Mouse (Mus musculus) liver, postnatal 0 days (tissue): ENCODE results near the gene Stk38. TPM values are rescaled to one million over a fixed set of nuclear protein-coding genes. Genes with fewer than 3 reads are reported as not detected.
"Not testable (repeated sequence)": the region's sequence is repeated elsewhere in the genome, so short reads cannot be mapped to it uniquely, and the experiment has no call there.

Experiments
- ATAC-seq: fragments of 200-750 bp; cut with Nextera tagmentation; 2 replicates; pipeline ENCODE4 v1.8.0; 2017; ENCODE audit warnings: mild to moderate bottlenecking, moderate library complexity
- DNase-seq: peaks from one replicate; pipeline ENCODE4 v3.0.0-alpha.2; 2016
- H3K27ac ChIP-seq: fragments of 300-500 bp; sonication (generic); 2 replicates; pipeline ENCODE4 v1.5.1; 2014; ENCODE audit warnings: antibody characterized with exemption, moderate library complexity, mild to moderate bottlenecking, low read depth
- H3K27me3 ChIP-seq: fragments of 300-500 bp; sonication (generic); 2 replicates; pipeline ENCODE4 v1.6.1; 2014; ENCODE audit warnings: low read length, control low read depth, mixed read lengths; ENCODE audit not compliant: insufficient read depth
- H3K36me3 ChIP-seq: fragments of 300-500 bp; sonication (generic); replicated peaks from 2 replicates; pipeline ENCODE4 v1.6.1; 2014; ENCODE audit warnings: mild to moderate bottlenecking, control low read depth, low read length, moderate library complexity, mixed read lengths; ENCODE audit not compliant: insufficient read depth
- H3K4me1 ChIP-seq: fragments of 300-500 bp; sonication (generic); 2 replicates; pipeline ENCODE4 v1.6.1; 2014; ENCODE audit warnings: antibody characterized with exemption, mild to moderate bottlenecking, control low read depth; ENCODE audit not compliant: insufficient read depth
- H3K4me2 ChIP-seq: fragments of 300-500 bp; sonication (generic); 2 replicates; pipeline ENCODE4 v1.6.1; 2014; ENCODE audit warnings: low read depth, mild to moderate bottlenecking, low read length, moderate library complexity, mixed read lengths
- H3K4me3 ChIP-seq: fragments of 300-500 bp; sonication (generic); 2 replicates; pipeline ENCODE4 v1.5.1; 2014; ENCODE audit warnings: low read depth, low read length
- H3K9ac ChIP-seq: fragments of 300-500 bp; sonication (generic); replicated peaks from 2 replicates; pipeline ENCODE4 v1.6.1; 2014; ENCODE audit warnings: mild to moderate bottlenecking, moderate library complexity
- H3K9me3 ChIP-seq: fragments of 300-500 bp; sonication (generic); 2 replicates; pipeline ENCODE4 v1.6.1; 2016; ENCODE audit warnings: mild to moderate bottlenecking, control low read depth, low read length, mixed read lengths
- CTCF ChIP-seq: sonication (generic); IDR thresholded peaks from 2 replicates; pipeline ENCODE4 v1.5.1; 2016; ENCODE audit warnings: antibody characterized with exemption, low read depth
- EP300 ChIP-seq: IDR thresholded peaks from 2 replicates; pipeline ENCODE4 v1.6.1; 2016; ENCODE audit warnings: antibody characterized with exemption, low read depth, mild to moderate bottlenecking
- WGBS: fragments of 180-500 bp; shearing (Covaris S2); extraction: QIAGEN DNeasy Blood & Tissue Kit; methylation state at CpG from one replicate; pipeline ENCODE4 v1.1.7; 2014; ENCODE audit not compliant: insufficient replicate concordance; 5-methylcytosine and 5-hydroxymethylcytosine counted together
- polyA plus RNA-seq: library from polyadenylated mRNA; unstranded; fragments of >200 nt; fragmentation: Nextera tagmentation; extraction: Ambion mirVana; gene quantifications from 2 replicates; pipeline ENCODE4 v1.2.1, GENCODE M21; 2015

The Stk38 gene
- polyA plus RNA-seq, 1 experiment from 2014 or later, result 34.5 TPM

- H3K9me3 ChIP-seq, result no peaks in the 10 kb centered on the region
- H3K27ac ChIP-seq, result no peak overlapping the region
- no peak overlapping the region for H3K4me3 ChIP-seq
- 86% methylated on average over 3 of the region's 3 CpGs for WGBS
- DNase-seq (no peak), ATAC-seq (no peak)
- H3K27me3 ChIP-seq, result no peaks in the 10 kb centered on the region
- peaks cover 11% of the 10 kb centered on the region; the same call in 1 of the 2 replicates for H3K4me1 ChIP-seq
- TF ChIP-seq CTCF, result no peak
- no peak for TF ChIP-seq EP300
- no peak overlapping the region for H3K4me2 ChIP-seq
- H3K36me3 ChIP-seq, result peaks cover 78% of the 10 kb centered on the region
- no peak overlapping the region for H3K9ac ChIP-seq
Measured at GRCm38 (mm10) chr17:29043583-29043982, 35.8 kb upstream of the Stk38 start.

- TF ChIP-seq CTCF (no peak), EP300 (no peak)
- peaks cover 82% of the 10 kb centered on the region for H3K36me3 ChIP-seq
- H3K4me3 ChIP-seq, result no peak overlapping the region
- H3K9me3 ChIP-seq, result no peaks in the 10 kb centered on the region
- ATAC-seq (no peak), DNase-seq (no peak)
- no peaks in the 10 kb centered on the region for H3K27me3 ChIP-seq
- H3K4me2 ChIP-seq, result no peak overlapping the region
- H3K27ac ChIP-seq, result no peak overlapping the region
- H3K4me1 ChIP-seq, result peaks cover 11% of the 10 kb centered on the region; the same call in 1 of the 2 replicates
- H3K9ac ChIP-seq, result no peak overlapping the region
Measured at GRCm38 (mm10) chr17:29042569-29042968, 34.8 kb upstream of the Stk38 start.

DNA sequence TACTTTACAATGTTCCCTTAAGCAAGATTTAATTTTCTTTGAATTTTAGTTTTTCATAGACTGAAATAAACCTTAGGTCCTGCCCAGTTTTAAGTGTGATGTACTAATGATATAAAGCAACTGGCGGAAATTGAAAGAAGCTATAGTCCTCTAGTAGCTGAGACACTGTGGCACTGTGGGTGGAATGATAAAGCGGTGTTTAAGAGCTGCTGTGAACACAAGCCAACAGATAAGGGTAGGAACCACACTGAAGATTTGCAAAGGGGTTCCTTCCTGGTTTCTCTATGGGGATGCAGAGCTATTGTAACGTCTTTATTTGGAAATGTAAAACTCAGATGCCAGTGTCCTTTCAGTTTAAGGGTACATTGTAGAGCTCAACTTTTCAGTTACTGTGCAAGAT is 33.8 kb upstream of the Stk38 start:
- not testable (repeated sequence) for H3K9me3 ChIP-seq, H3K4me3 ChIP-seq, H3K27ac ChIP-seq, H3K9ac ChIP-seq, ATAC-seq, H3K4me2 ChIP-seq, H3K27me3 ChIP-seq, DNase-seq
- WGBS, result 51% methylated on average over 3 of the region's 3 CpGs
- Histone ChIP-seq H3K4me1 (peaks cover 15% of the 10 kb centered on the region), H3K36me3 (peaks cover 84% of the 10 kb centered on the region)

DNA sequence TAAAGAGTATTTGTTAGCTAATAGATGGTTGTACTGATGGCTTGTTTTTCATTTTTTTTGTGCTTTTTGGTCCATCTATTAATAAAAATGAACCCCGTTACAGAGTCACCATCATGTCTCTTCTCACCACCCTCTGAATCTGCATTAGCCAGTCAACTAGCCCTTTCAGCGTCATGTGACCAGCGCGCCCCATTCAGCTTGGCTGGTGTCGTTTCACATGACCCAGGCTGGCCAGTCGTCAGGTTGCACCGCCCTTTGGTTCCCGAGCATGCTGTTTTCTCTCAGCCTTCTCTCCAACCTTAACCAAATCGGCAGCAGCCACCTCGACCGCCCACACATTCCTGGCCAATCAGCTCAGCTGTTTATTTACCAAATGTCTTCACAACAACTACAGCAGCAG is 31.6 kb upstream of the Stk38 start:
- no peak for DNase-seq
- WGBS, result 73% methylated on average over 11 of the region's 11 CpGs
- H3K4me2 ChIP-seq, result no peak overlapping the region

GRCm38 (mm10) chr17:29035506-29035905 is 27.7 kb upstream of the Stk38 start:
- DNase-seq, result no peak
- Histone ChIP-seq H3K4me1 (peaks cover 18% of the 10 kb centered on the region), H3K27me3 (no peaks in the 10 kb centered on the region), H3K27ac (no peak overlapping the region), H3K9ac (no peak overlapping the region), H3K4me3 (peak overlapping the region; percentile 80), H3K36me3 (peaks cover 51% of the 10 kb centered on the region), H3K9me3 (no peaks in the 10 kb centered on the region), H3K4me2 (peak overlapping the region; percentile 72)
- TF ChIP-seq CTCF, result no peak
- no peak for TF ChIP-seq EP300
- ATAC-seq, result no peak

More for the DNA sequence above, 31.6 kb upstream of the Stk38 start:
- Histone ChIP-seq H3K27me3 (no peaks in the 10 kb centered on the region), H3K36me3 (peaks cover 77% of the 10 kb centered on the region), H3K4me3 (no peak overlapping the region), H3K9me3 (no peaks in the 10 kb centered on the region), H3K4me1 (peaks cover 12% of the 10 kb centered on the region; the same call in 1 of the 2 replicates), H3K9ac (no peak overlapping the region), H3K27ac (no peak overlapping the region)
- peak; percentile 54 for ATAC-seq
- TF ChIP-seq EP300 (no peak), CTCF (no peak)

GRCm38 (mm10) chr17:29034264-29034663 is 26.5 kb upstream of the Stk38 start:
- H3K36me3 ChIP-seq, result peaks cover 39% of the 10 kb centered on the region
- peaks cover 18% of the 10 kb centered on the region for H3K4me1 ChIP-seq

DNA sequence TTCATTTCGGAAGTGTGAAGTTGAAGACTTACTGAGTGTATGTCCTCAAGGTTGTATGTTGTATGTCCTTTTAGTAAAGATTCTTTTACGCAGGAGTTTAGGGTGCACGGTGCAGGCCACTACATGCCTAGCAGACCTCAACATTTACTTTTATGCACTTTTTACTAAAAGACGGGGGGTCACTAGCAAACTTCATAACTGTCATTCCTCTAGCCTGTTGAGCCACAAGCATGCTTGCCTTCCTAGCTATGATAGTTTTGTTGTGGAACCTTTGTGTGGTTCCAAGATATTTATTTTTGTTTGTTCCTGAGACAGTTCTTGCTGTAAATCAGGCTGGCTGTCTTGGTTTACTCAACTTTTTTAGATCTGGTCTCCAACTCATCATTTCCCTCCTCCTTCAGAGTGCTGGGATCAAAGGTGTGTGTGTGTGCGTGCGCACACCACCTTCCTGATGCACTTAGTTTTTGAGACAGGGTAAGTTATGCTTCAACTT is 25.8 kb upstream of the Stk38 start:
- peak overlapping the region; percentile 98 for H3K27ac ChIP-seq

More at GRCm38 (mm10) chr17:29034264-29034663, 26.5 kb upstream of the Stk38 start:
- Histone ChIP-seq H3K9ac (peak overlapping the region; percentile 89), H3K27me3 (no peaks in the 10 kb centered on the region), H3K4me2 (peak overlapping the region; percentile 72), H3K27ac (no peak overlapping the region; the same call in 1 of the 2 replicates), H3K9me3 (no peaks in the 10 kb centered on the region), H3K4me3 (peak overlapping the region; percentile 80)
- ATAC-seq, result no peak
- TF ChIP-seq EP300, result no peak
- no peak for TF ChIP-seq CTCF
- no peak for DNase-seq

More for the DNA sequence above, 25.8 kb upstream of the Stk38 start:
- no peaks in the 10 kb centered on the region for H3K27me3 ChIP-seq
- peak overlapping the region; percentile 80 for H3K4me3 ChIP-seq
- H3K4me1 ChIP-seq, result peaks cover 18% of the 10 kb centered on the region
- H3K4me2 ChIP-seq, result peak overlapping the region; percentile 72
- TF ChIP-seq CTCF, result no peak
- no peak for TF ChIP-seq EP300
- H3K9ac ChIP-seq, result peak overlapping the region; percentile 89
- no peak for DNase-seq
- H3K9me3 ChIP-seq, result no peaks in the 10 kb centered on the region
- under 1% methylated on average over 6 of the region's 6 CpGs for WGBS
- H3K36me3 ChIP-seq, result peaks cover 32% of the 10 kb centered on the region
- no peak for ATAC-seq
